In the genomic region with DNA sequence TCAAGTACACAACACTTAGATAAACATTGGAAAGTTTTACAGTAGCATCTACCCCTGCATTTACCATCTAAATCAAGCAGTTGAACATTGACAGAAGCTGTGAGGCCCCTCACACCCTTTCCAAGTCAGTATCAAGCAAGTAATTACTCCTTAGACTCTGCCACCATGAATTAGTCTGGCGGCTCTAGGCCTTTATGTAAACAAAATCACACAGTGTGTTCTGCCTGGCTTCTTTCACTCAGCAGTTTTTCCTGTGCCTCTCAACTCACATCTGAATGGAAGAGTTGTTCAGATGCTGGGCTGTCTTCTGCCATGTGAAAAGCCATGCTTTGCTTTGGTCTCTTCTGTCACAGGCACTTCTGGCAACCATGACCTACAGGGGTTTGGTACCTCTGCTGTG, we compare ENCODE assay signal across 25 mouse cellular contexts.
A peak's percentile ranks its signal among the peaks of the same experiment; 100 is the strongest.
DNase-seq lines count a peak whose midpoint lies in the region; ATAC-seq and TF ChIP-seq lines count a peak whose summit lies in the region.
"Had no signal": no experiment of that assay in that cellular context is flagged by ENCODE, and none has a peak within 500 bp of the region (broad histone marks: within the 10 kb centered on the region; RNA-seq: fewer than 3 reads in every experiment).

No protein-coding gene starts in this region.

- ATAC-seq in intestine, embryonic 15.5 days: peak; percentile 53; the same call in 1 of the 2 replicates
- ATAC-seq in intestine, postnatal 0 days: no peak
- no peak for ATAC-seq in lung, embryonic 15.5 days (ENCODE audit: borderline replicate concordance, extremely low read depth, low FRiP score, low TSS enrichment)
- ATAC-seq in lung, postnatal 0 days: no peak
- no peak for ATAC-seq in midbrain, embryonic 14.5 days (ENCODE audit: low FRiP score, low TSS enrichment)
- ATAC-seq in CD4-positive, CD25-positive, alpha-beta regulatory T cell, adult 4 months: no peak
- ATAC-seq: forebrain, embryonic 13.5 days; forebrain, postnatal 0 days; hindbrain, postnatal 0 days; Patski had no signal

- no peaks in the 10 kb centered on the region for H3K79me2 ChIP-seq in CH12.LX (replicated peaks; ENCODE audit: control insufficient read depth, extremely low read depth, insufficient read depth, poor library complexity, severe bottlenecking)

- no peak overlapping the region for H3K4me2 ChIP-seq in intestine, embryonic 15.5 days (replicated peaks)
- no peak overlapping the region for H3K4me2 ChIP-seq in intestine, postnatal 0 days (replicated peaks; ENCODE audit: low read depth)
- no peak overlapping the region for H3K4me2 ChIP-seq in lung, embryonic 15.5 days
- no peak overlapping the region for H3K4me2 ChIP-seq in lung, postnatal 0 days (replicated peaks; ENCODE audit: low read depth, low read length)
- peak overlapping the region; percentile 96 for H3K4me2 ChIP-seq in CH12.LX (ENCODE audit: insufficient read depth, low read depth, poor library complexity, severe bottlenecking)
- no peak overlapping the region for H3K4me2 ChIP-seq in midbrain, embryonic 14.5 days (ENCODE audit: low read length)
- H3K4me2 ChIP-seq: embryonic facial prominence, embryonic 13.5 days; forebrain, embryonic 13.5 days; heart, embryonic 11.5 days; hindbrain, embryonic 14.5 days had no signal

- H3K9me3 ChIP-seq in intestine, embryonic 15.5 days: no peaks in the 10 kb centered on the region
- no peaks in the 10 kb centered on the region for H3K9me3 ChIP-seq in intestine, postnatal 0 days (ENCODE audit: control insufficient read depth)
- H3K9me3 ChIP-seq in lung, embryonic 15.5 days: no peaks in the 10 kb centered on the region
- H3K9me3 ChIP-seq in lung, postnatal 0 days (ENCODE audit: low read length): no peaks in the 10 kb centered on the region
- no peaks in the 10 kb centered on the region for H3K9me3 ChIP-seq in CH12.LX (replicated peaks; ENCODE audit: low read length)
- H3K9me3 ChIP-seq in embryonic facial prominence, embryonic 10.5 days: no peaks in the 10 kb centered on the region
- no peaks in the 10 kb centered on the region for H3K9me3 ChIP-seq in midbrain, embryonic 14.5 days (ENCODE audit: control insufficient read depth, low read length)
- H3K9me3 ChIP-seq: embryonic facial prominence, embryonic 13.5 days; forebrain, embryonic 13.5 days; G1E had no signal

- WGBS in intestine, embryonic 15.5 days: 18% methylated on average over 1 of the region's 1 CpGs
- 15% methylated on average over 1 of the region's 1 CpGs for WGBS in intestine, postnatal 0 days
- WGBS in lung, embryonic 15.5 days: 11% methylated on average over 1 of the region's 1 CpGs
- 16% methylated on average over 1 of the region's 1 CpGs for WGBS in lung, postnatal 0 days
- WGBS in embryonic facial prominence, embryonic 10.5 days: 45% methylated on average over 1 of the region's 1 CpGs
- 56% methylated on average over 1 of the region's 1 CpGs for WGBS in midbrain, embryonic 14.5 days

- no peak overlapping the region for H3K9ac ChIP-seq in intestine, embryonic 15.5 days
- H3K9ac ChIP-seq in intestine, postnatal 0 days (ENCODE audit: low read depth, low read length): no peak overlapping the region
- no peak overlapping the region for H3K9ac ChIP-seq in lung, embryonic 15.5 days
- H3K9ac ChIP-seq in lung, postnatal 0 days (replicated peaks; ENCODE audit: low read depth): no peak overlapping the region
- peak overlapping the region; percentile 69 for H3K9ac ChIP-seq in CH12.LX (ENCODE audit: insufficient read depth, low read depth)
- no peak overlapping the region for H3K9ac ChIP-seq in midbrain, embryonic 14.5 days (replicated peaks; ENCODE audit: low read length)
- H3K9ac ChIP-seq: embryonic facial prominence, embryonic 13.5 days; forebrain, embryonic 13.5 days; forebrain, postnatal 0 days; hindbrain, embryonic 14.5 days had no signal

- no peaks in the 10 kb centered on the region for H3K27me3 ChIP-seq in intestine, embryonic 15.5 days (replicated peaks)
- H3K27me3 ChIP-seq in intestine, postnatal 0 days (replicated peaks; ENCODE audit: control insufficient read depth, insufficient read depth, low read length): no peaks in the 10 kb centered on the region
- H3K27me3 ChIP-seq in lung, embryonic 15.5 days: no peaks in the 10 kb centered on the region
- no peaks in the 10 kb centered on the region for H3K27me3 ChIP-seq in lung, postnatal 0 days (replicated peaks; ENCODE audit: insufficient read depth, low read length)
- no peaks in the 10 kb centered on the region for H3K27me3 ChIP-seq in CH12.LX (replicated peaks)
- H3K27me3 ChIP-seq in embryonic facial prominence, embryonic 10.5 days (replicated peaks; ENCODE audit: low read depth, poor library complexity, severe bottlenecking): peaks cover 10% of the 10 kb centered on the region; the same call in 1 of the 2 replicates
- H3K27me3 ChIP-seq in midbrain, embryonic 14.5 days (ENCODE audit: control insufficient read depth, insufficient read depth, low read length): no peaks in the 10 kb centered on the region
- H3K27me3 ChIP-seq: embryonic facial prominence, embryonic 13.5 days; forebrain, embryonic 13.5 days; Patski had no signal

- TF ChIP-seq EP300 in lung, postnatal 0 days (IDR thresholded peaks at IDR 0.05): no peak
- TF ChIP-seq EP300 in CH12.LX (IDR thresholded peaks at IDR 0.05; ENCODE audit: low read length): no peak

- TF ChIP-seq RAD21 in CH12.LX (IDR thresholded peaks at IDR 0.05; ENCODE audit: low read depth, low read length): no peak

- no peak overlapping the region for H3K4me3 ChIP-seq in intestine, embryonic 15.5 days (replicated peaks)
- H3K4me3 ChIP-seq in intestine, postnatal 0 days (ENCODE audit: low read depth, low read length): no peak overlapping the region
- H3K4me3 ChIP-seq in lung, embryonic 15.5 days: no peak overlapping the region
- H3K4me3 ChIP-seq in lung, postnatal 0 days (ENCODE audit: low read depth, low read length): no peak overlapping the region
- peak overlapping the region; percentile 20 to 39 (median 35) for H3K4me3 ChIP-seq in CH12.LX (replicated peaks in 1 of 3; ENCODE audit: low read depth in 2 of 3, low read length in 2 of 3, poor library complexity in 1 of 3)
- no peak overlapping the region for H3K4me3 ChIP-seq in embryonic facial prominence, embryonic 10.5 days
- no peak overlapping the region for H3K4me3 ChIP-seq in midbrain, embryonic 14.5 days (replicated peaks; ENCODE audit: low read depth, low read length)
- H3K4me3 ChIP-seq: embryonic facial prominence, embryonic 13.5 days; erythroblast, embryonic 14.5 days; forebrain, embryonic 13.5 days; gastrocnemius, adult 2 months had no signal

- no peak for TF ChIP-seq POLR2A in CH12.LX (IDR thresholded peaks at IDR 0.05; ENCODE audit: low read depth, low read length)

- dilution Hi-C loops in CH12.LX (cut with MboI; ENCODE audit: extremely low pct_ligation_motif_present, extremely low pct_unique_long_range_greater_than_20kb, low sequenced_read_pairs): no loop called here

- TF ChIP-seq CTCF in intestine, postnatal 0 days (IDR thresholded peaks at IDR 0.05; ENCODE audit: low read depth): no peak
- no peak for TF ChIP-seq CTCF in lung, postnatal 0 days (IDR thresholded peaks at IDR 0.05)
- no peak for TF ChIP-seq CTCF in CH12.LX (conservative IDR thresholded peaks at IDR 0.05 in 1 of 2, IDR thresholded peaks at IDR 0.05 in 1 of 2; ENCODE audit: low read depth in 2 of 2, low read length in 2 of 2)

- peaks cover 1% of the 10 kb centered on the region; the same call in 1 of the 2 replicates for H3K4me1 ChIP-seq in intestine, embryonic 15.5 days (replicated peaks)
- H3K4me1 ChIP-seq in intestine, postnatal 0 days (replicated peaks; ENCODE audit: control insufficient read depth, insufficient read depth, low read length): no peaks in the 10 kb centered on the region
- 0 out of 2 replicates have a peak, but pooled peaks cover 7% of the 10 kb centered on the region for H3K4me1 ChIP-seq in lung, embryonic 15.5 days
- no peaks in the 10 kb centered on the region for H3K4me1 ChIP-seq in lung, postnatal 0 days (ENCODE audit: insufficient read depth, low read depth, low read length)
- peaks cover 10 to 68% of the 10 kb centered on the region in 2 experiments for H3K4me1 ChIP-seq in CH12.LX (ENCODE audit: control insufficient read depth in 1 of 2, insufficient read depth in 2 of 2)
- peaks cover 41% of the 10 kb centered on the region for H3K4me1 ChIP-seq in embryonic facial prominence, embryonic 10.5 days
- H3K4me1 ChIP-seq in midbrain, embryonic 14.5 days (ENCODE audit: control insufficient read depth, insufficient read depth, low read length): 0 out of 2 replicates have a peak, but pooled peaks cover 1% of the 10 kb centered on the region
- H3K4me1 ChIP-seq: embryonic facial prominence, embryonic 13.5 days had no signal

- in situ Hi-C loops in CH12.LX (cut with MboI; ENCODE audit: low pct_ligation_motif_present, low pct_unique_long_range_greater_than_20kb, low sequenced_read_pairs): no loop called here

- no peaks in the 10 kb centered on the region for H3K36me3 ChIP-seq in intestine, embryonic 15.5 days
- no peaks in the 10 kb centered on the region for H3K36me3 ChIP-seq in intestine, postnatal 0 days (ENCODE audit: control insufficient read depth, insufficient read depth)
- no peaks in the 10 kb centered on the region for H3K36me3 ChIP-seq in lung, embryonic 15.5 days
- no peaks in the 10 kb centered on the region for H3K36me3 ChIP-seq in lung, postnatal 0 days (ENCODE audit: insufficient read depth, low read length)
- H3K36me3 ChIP-seq in CH12.LX (replicated peaks in 1 of 2; ENCODE audit: control insufficient read depth in 1 of 2, insufficient read depth in 1 of 2, low read length in 1 of 2): peaks cover 0 to 3% of the 10 kb centered on the region in 2 experiments
- no peaks in the 10 kb centered on the region for H3K36me3 ChIP-seq in embryonic facial prominence, embryonic 10.5 days (replicated peaks)
- H3K36me3 ChIP-seq in midbrain, embryonic 14.5 days (ENCODE audit: control insufficient read depth, insufficient read depth, low read length): no peaks in the 10 kb centered on the region
- H3K36me3 ChIP-seq: embryonic facial prominence, embryonic 13.5 days; G1E had no signal

- no peak overlapping the region for H3K27ac ChIP-seq in intestine, embryonic 15.5 days
- H3K27ac ChIP-seq in intestine, postnatal 0 days (ENCODE audit: low read depth, low read length): no peak overlapping the region
- H3K27ac ChIP-seq in lung, embryonic 15.5 days: peak overlapping the region; percentile 31; the same call in 1 of the 2 replicates
- H3K27ac ChIP-seq in lung, postnatal 0 days (ENCODE audit: low read length): no peak overlapping the region
- H3K27ac ChIP-seq in CH12.LX (ENCODE audit: insufficient read depth, low read depth): peak overlapping the region; percentile 91
- H3K27ac ChIP-seq in embryonic facial prominence, embryonic 10.5 days (replicated peaks): peak overlapping the region; percentile 51
- H3K27ac ChIP-seq in midbrain, embryonic 14.5 days (replicated peaks; ENCODE audit: low read depth, low read length): no peak overlapping the region
- H3K27ac ChIP-seq: embryonic facial prominence, embryonic 13.5 days; forebrain, embryonic 13.5 days; gastrocnemius, adult 2 months; hindbrain, embryonic 14.5 days; hindbrain, postnatal 0 days had no signal

- no peak for DNase-seq in lung, postnatal 0 days (ENCODE audit: low spot score)
- no peak for DNase-seq in CH12.LX (ENCODE audit: extremely low read depth)
- DNase-seq in embryonic facial prominence, embryonic 10.5 days (ENCODE audit: low spot score): no peak
- DNase-seq in midbrain, embryonic 14.5 days: no peak
- DNase-seq: adrenal gland, postnatal 10 days; adrenal gland, postnatal 36 days; cerebellum, adult 18-20 months; cerebellum, adult 9-11 months; cerebellum, postnatal 25 days; forebrain, postnatal 0 days; gastrocnemius, adult 2 months; gastrocnemius, postnatal 14 days; heart, adult 11 months had no signal

Comparison
In these comparisons a context has a peak if more than half of its experiments do, and no peak if none do; other contexts are left out.
1. H3K27ac ChIP-seq: peak in lung, embryonic 15.5 days (single experiment), CH12.LX (single experiment) and embryonic facial prominence, embryonic 10.5 days (single experiment); none in intestine, embryonic 15.5 days (single experiment), intestine, postnatal 0 days (single experiment), lung, postnatal 0 days (single experiment) and midbrain, embryonic 14.5 days (single experiment).
2. H3K4me3 ChIP-seq: peak in CH12.LX (3 of 3); none in intestine, embryonic 15.5 days (single experiment), intestine, postnatal 0 days (single experiment), lung, embryonic 15.5 days (single experiment), lung, postnatal 0 days (single experiment), embryonic facial prominence, embryonic 10.5 days (single experiment) and midbrain, embryonic 14.5 days (single experiment).